In genomic region chr10:127310523-127311475, GRCm38 (mm10) we compare ENCODE assay signal across 8 mouse cellular contexts. TPM values are rescaled to one million over a fixed set of nuclear protein-coding genes. Genes with fewer than 3 reads are reported as not detected.
DNase-seq lines count a peak whose midpoint lies in the region; ATAC-seq lines count a peak whose summit lies in the region.

No protein-coding gene starts in this region.

- peak overlapping the region; percentile 83 for H3K4me3 ChIP-seq in lung, embryonic 15.5 days
- peak overlapping the region; percentile 77 for H3K4me3 ChIP-seq in lung, embryonic 16.5 days (ENCODE audit: low read length)

- ATAC-seq in lung, embryonic 15.5 days (ENCODE audit: borderline replicate concordance, extremely low read depth, low FRiP score, low TSS enrichment): peak; percentile 24; the same call in 1 of the 2 replicates
- ATAC-seq in lung, embryonic 16.5 days (ENCODE audit: low read depth): peak; percentile 59

- H3K27ac ChIP-seq in lung, embryonic 15.5 days: peak overlapping the region; percentile 69
- peak overlapping the region; percentile 44; the same call in 1 of the 2 replicates for H3K27ac ChIP-seq in lung, embryonic 16.5 days (ENCODE audit: low read length)

- H3K9ac ChIP-seq in lung, embryonic 15.5 days: peak overlapping the region; percentile 85
- peak overlapping the region; percentile 84 for H3K9ac ChIP-seq in lung, embryonic 16.5 days (ENCODE audit: low read length)

- H3K4me2 ChIP-seq in lung, embryonic 15.5 days: peak overlapping the region; percentile 64
- peak overlapping the region; percentile 62 for H3K4me2 ChIP-seq in lung, embryonic 16.5 days (ENCODE audit: low read depth, low read length)

- H3K9me3 ChIP-seq in lung, embryonic 15.5 days: no peaks in the 10 kb centered on the region
- H3K9me3 ChIP-seq in lung, embryonic 16.5 days (ENCODE audit: control insufficient read depth, low read length): no peaks in the 10 kb centered on the region

- no peak for DNase-seq in lung, postnatal 36 days
- peak; percentile 64 for DNase-seq in c-Kit-positive CD71-positive TER-119-negative erythroid progenitor cells, embryonic 14.5 days (ENCODE audit: low read depth)
- peak; percentile 55 for DNase-seq in heart, postnatal 4 days
- peak; percentile 49 for DNase-seq in testis, postnatal 10 days (ENCODE audit: low spot score)
- DNase-seq in spleen, adult 12 weeks (ENCODE audit: low spot score): no peak
- no peak for DNase-seq in urinary bladder, postnatal 25 days (ENCODE audit: low spot score)

- H3K36me3 ChIP-seq in lung, embryonic 15.5 days: peaks cover 37% of the 10 kb centered on the region
- peaks cover 26% of the 10 kb centered on the region for H3K36me3 ChIP-seq in lung, embryonic 16.5 days (ENCODE audit: control insufficient read depth, insufficient read depth, low read length)

- WGBS in lung, embryonic 15.5 days: 30% methylated on average over 23 of the region's 23 CpGs
- 28% methylated on average over 23 of the region's 23 CpGs for WGBS in lung, embryonic 16.5 days

- H3K4me1 ChIP-seq in lung, embryonic 15.5 days: peaks cover 18% of the 10 kb centered on the region
- H3K4me1 ChIP-seq in lung, embryonic 16.5 days (replicated peaks; ENCODE audit: control insufficient read depth, insufficient read depth, low read length): peaks cover 6% of the 10 kb centered on the region

- no peaks in the 10 kb centered on the region for H3K27me3 ChIP-seq in lung, embryonic 15.5 days
- no peaks in the 10 kb centered on the region for H3K27me3 ChIP-seq in lung, embryonic 16.5 days (ENCODE audit: control insufficient read depth, insufficient read depth, low read depth, low read length)

RNA-seq across cellular contexts. Expression of gene Mars, which starts 0.8 kb away (rescaled TPM):
- 104 and 108 TPM in 2 replicates for polyA plus RNA-seq in lung, embryonic 15.5 days (2015; fragmentation: Nextera tagmentation; extraction: Ambion mirVana)
- 10 to 100 TPM; 49.6 to 50.1 TPM for total RNA-seq in heart, postnatal 4 days (2021)
- 86.1 and 93.9 TPM in 2 replicates for polyA plus RNA-seq in lung, embryonic 16.5 days (2015; fragmentation: Nextera tagmentation; extraction: Ambion mirVana)

RNA-seq across cellular contexts. Expression of gene Arhgap9, which starts 11.0 kb away (rescaled TPM):
- 3.5 and 6.9 TPM in 2 replicates for polyA plus RNA-seq in lung, embryonic 15.5 days (2015; fragmentation: Nextera tagmentation; extraction: Ambion mirVana)
- total RNA-seq in heart, postnatal 4 days (2021): 1 to 10 TPM; 2.0 to 2.9 TPM
- polyA plus RNA-seq in lung, embryonic 16.5 days (2015; fragmentation: Nextera tagmentation; extraction: Ambion mirVana): 5.5 and 6.9 TPM in 2 replicates

RNA-seq across cellular contexts. Expression of gene Mbd6, which starts 22.0 kb away (rescaled TPM):
- 13.3 and 18.8 TPM in 2 replicates for polyA plus RNA-seq in lung, embryonic 15.5 days (2015; fragmentation: Nextera tagmentation; extraction: Ambion mirVana)
- 10 to 100 TPM; 41.7 to 43.2 TPM for total RNA-seq in heart, postnatal 4 days (2021)
- 10.6 and 15.2 TPM in 2 replicates for polyA plus RNA-seq in lung, embryonic 16.5 days (2015; fragmentation: Nextera tagmentation; extraction: Ambion mirVana)

RNA-seq across cellular contexts. Expression of gene Gli1, which starts 31.0 kb away (rescaled TPM):
- polyA plus RNA-seq in lung, embryonic 15.5 days (2015; fragmentation: Nextera tagmentation; extraction: Ambion mirVana): 10.4 and 11.5 TPM in 2 replicates
- total RNA-seq in heart, postnatal 4 days (2021): 1 to 10 TPM; 4.0 to 4.1 TPM
- polyA plus RNA-seq in lung, embryonic 16.5 days (2015; fragmentation: Nextera tagmentation; extraction: Ambion mirVana): 9.7 and 10.5 TPM in 2 replicates

RNA-seq across cellular contexts. Expression of gene Inhbe, which starts 43.4 kb away (rescaled TPM):
- not detected in 2 replicates for polyA plus RNA-seq in lung, embryonic 15.5 days (2015; fragmentation: Nextera tagmentation; extraction: Ambion mirVana)
- not detected for total RNA-seq in heart, postnatal 4 days (2021)
- polyA plus RNA-seq in lung, embryonic 16.5 days (2015; fragmentation: Nextera tagmentation; extraction: Ambion mirVana): not detected in 2 replicates

Comparison
In these comparisons a context has a peak if more than half of its experiments do, and no peak if none do; other contexts are left out.
1. DNase-seq: peak in c-Kit-positive CD71-positive TER-119-negative erythroid progenitor cells, embryonic 14.5 days (single experiment), heart, postnatal 4 days (single experiment) and testis, postnatal 10 days (single experiment); none in lung, postnatal 36 days (single experiment), spleen, adult 12 weeks (single experiment) and urinary bladder, postnatal 25 days (single experiment).